Mouse (Mus musculus) heart, postnatal 4 days (tissue): Measurements from ENCODE around the gene Ppp1r13b. TPM values are rescaled to one million over a fixed set of nuclear protein-coding genes. Genes with fewer than 3 reads are reported as not detected.

ENCODE experiments used
- DNase-seq: peaks from one replicate; pipeline ENCODE4 v3.0.0; 2021
- total RNA-seq, 2 experiments: library from RNA; stranded (reverse); gene quantifications; 2 replicates each; pipeline ENCODE4 v1.2.3; 2021

The Ppp1r13b gene
- total RNA-seq, 2 experiments from 2014 or later = 24.8 to 25.7 TPM

- no peak for DNase-seq
These were observed 116.3 kb downstream of the Ppp1r13b start for GRCm38 (mm10) chr12:111791474-111792104.

GRCm38 (mm10) chr12:111790631-111791030 is 117.3 kb downstream of the Ppp1r13b start:
- no peak for DNase-seq

GRCm38 (mm10) chr12:111790090-111790489 is 117.8 kb downstream of the Ppp1r13b start:
- no peak for DNase-seq

GRCm38 (mm10) chr12:111787015-111787414 is 120.9 kb downstream of the Ppp1r13b start:
- no peak for DNase-seq

- no peak for DNase-seq
These were observed 122.7 kb downstream of the Ppp1r13b start for GRCm38 (mm10) chr12:111785174-111785573.

GRCm38 (mm10) chr12:111779544-111779943 is 128.4 kb downstream of the Ppp1r13b start:
- DNase-seq = no peak

Other genes starting within 250 kb of the Ppp1r13b start
- 100 to 1,000 TPM; 165 to 181 TPM for gene Ckb, start 235.8 kb downstream of the Ppp1r13b start, total RNA-seq
- 1 to 10 TPM; 9.4 to 9.8 TPM for gene Trmt61a, start 230.0 kb downstream of the Ppp1r13b start, total RNA-seq
- 10 to 100 TPM; 29.3 to 32.6 TPM for gene Bag5, start 194.9 kb downstream of the Ppp1r13b start, total RNA-seq
- gene Apopt1, start 194.8 kb downstream of the Ppp1r13b start, total RNA-seq = 10 to 100 TPM; 40.0 to 42.1 TPM
- 100 to 1,000 TPM; 159 to 169 TPM for gene Klc1, start 149.3 kb downstream of the Ppp1r13b start, total RNA-seq
- gene Xrcc3, start 94.2 kb downstream of the Ppp1r13b start, total RNA-seq = 1 to 10 TPM; 4.8 to 5.5 TPM
- 10 to 100 TPM; 36.2 to 38.7 TPM for gene Zfyve21, start 93.9 kb downstream of the Ppp1r13b start, total RNA-seq
- 1,000 to 10,000 TPM; 1,243 to 1,298 TPM for gene Atp5mpl, start 58.9 kb upstream of the Ppp1r13b start, total RNA-seq
- under 1 TPM; 0.33 to 0.50 TPM for gene Tdrd9, start 63.4 kb upstream of the Ppp1r13b start, total RNA-seq
- gene Rd3l, start 73.2 kb upstream of the Ppp1r13b start, total RNA-seq = under 1 TPM; 0.29 to 0.90 TPM
- under 1 TPM; 0.20 to 0.26 TPM for gene Aspg, start 198.6 kb upstream of the Ppp1r13b start, total RNA-seq
- 10 to 100 TPM; 29.0 to 32.5 TPM for gene Kif26a, start 238.1 kb upstream of the Ppp1r13b start, total RNA-seq